ENCODE assay signal across 8 mouse cellular contexts in genomic region chr6:125071170-125071895, GRCm38 (mm10). TPM values are rescaled to one million over a fixed set of nuclear protein-coding genes. Genes with fewer than 3 reads are reported as not detected.
DNase-seq lines count a peak whose midpoint lies in the region; ATAC-seq lines count a peak whose summit lies in the region.

No protein-coding gene starts in this region.

- no peak for DNase-seq in cerebellum, adult 9-11 months
- peak; percentile 72 for DNase-seq in MN1 (ENCODE audit: low spot score)
- DNase-seq in lung, postnatal 25 days (ENCODE audit: low spot score): peak; percentile 35
- peak; percentile 81 to 82 for DNase-seq in spleen, postnatal 36 days (ENCODE audit: low spot score in 2 of 2)
- DNase-seq in cerebellum, adult 18-20 months: no peak
- DNase-seq in left cerebral cortex, postnatal 25 days (ENCODE audit: low spot score in 2 of 2): no peak

- ATAC-seq in cerebellum, adult (ENCODE audit: insufficient number of reproducible peaks, low FRiP score, low TSS enrichment): peak; percentile 47; the same call in 1 of the 2 replicates
- ATAC-seq in granulocyte monocyte progenitor cell, adult 5-6 weeks (replicated peaks; ENCODE audit: poor library complexity, severe bottlenecking): peak; percentile 80

- intact Hi-C loops in left cerebral cortex, postnatal 25 days (cut with DNase I): no loop called here

RNA-seq across cellular contexts. Expression of gene Lpar5, which starts 3.6 kb away (rescaled TPM):
- 8.7 and 13.4 TPM in 2 replicates for total RNA-seq in granulocyte monocyte progenitor cell, adult 5-6 weeks (2014; fragmentation: Nextera tagmentation)
- 2.7 and 5.2 TPM in 2 replicates for total RNA-seq in granulocyte monocyte progenitor cell, adult 5-6 weeks (2017)
- total RNA-seq in left cerebral cortex, postnatal 25 days (2021): under 1 TPM; 0.60 to 0.96 TPM

RNA-seq across cellular contexts. Expression of gene Acrbp, which starts 21.8 kb away (rescaled TPM):
- total RNA-seq in granulocyte monocyte progenitor cell, adult 5-6 weeks (2014; fragmentation: Nextera tagmentation): 10.6 and 17.5 TPM in 2 replicates
- 1.3 and 3.9 TPM in 2 replicates for total RNA-seq in granulocyte monocyte progenitor cell, adult 5-6 weeks (2017)
- 10 to 100 TPM in 1 of 2 experiments, 1 to 10 TPM in 1; 8.4 to 12.3 TPM for total RNA-seq in left cerebral cortex, postnatal 25 days (2021)

RNA-seq across cellular contexts. Expression of gene Chd4, which starts 24.4 kb away (rescaled TPM):
- 136 and 161 TPM in 2 replicates for total RNA-seq in granulocyte monocyte progenitor cell, adult 5-6 weeks (2014; fragmentation: Nextera tagmentation)
- total RNA-seq in granulocyte monocyte progenitor cell, adult 5-6 weeks (2017): 246 and 373 TPM in 2 replicates
- 100 to 1,000 TPM; 154 to 161 TPM for total RNA-seq in left cerebral cortex, postnatal 25 days (2021)

RNA-seq across cellular contexts. Expression of gene Ing4, which starts 31.8 kb away (rescaled TPM):
- total RNA-seq in granulocyte monocyte progenitor cell, adult 5-6 weeks (2014; fragmentation: Nextera tagmentation): 49.2 and 55.8 TPM in 2 replicates
- 34.7 and 40.2 TPM in 2 replicates for total RNA-seq in granulocyte monocyte progenitor cell, adult 5-6 weeks (2017)
- total RNA-seq in left cerebral cortex, postnatal 25 days (2021): 10 to 100 TPM; 54.0 to 62.1 TPM

Comparison
In these comparisons a context has a peak if more than half of its experiments do, and no peak if none do; other contexts are left out.
1. DNase-seq: peak in MN1 (single experiment), lung, postnatal 25 days (single experiment) and spleen, postnatal 36 days (2 of 2); none in cerebellum, adult 9-11 months (single experiment), cerebellum, adult 18-20 months (0 of 2) and left cerebral cortex, postnatal 25 days (0 of 2).